Mouse (Mus musculus) ES-E14 (cell line): ENCODE results near the gene Acot7.

Source experiments
- CHD2 ChIP-seq: IDR thresholded peaks from 2 replicates; pipeline ENCODE4 v1.6.1; 2014; ENCODE audit warnings: mild to moderate bottlenecking, low read depth, low read length, inconsistent platforms
- HCFC1 ChIP-seq: IDR thresholded peaks from 2 replicates; pipeline ENCODE4 v1.6.1; 2012; ENCODE audit warnings: low read length, inconsistent platforms, borderline replicate concordance; ENCODE audit not compliant: insufficient read depth
- ZC3H11A ChIP-seq: IDR thresholded peaks from 2 replicates; pipeline ENCODE4 v1.6.1; 2012; ENCODE audit warnings: low read depth, mild to moderate bottlenecking, inconsistent platforms, low read length, borderline replicate concordance
- ZNF384 ChIP-seq: IDR thresholded peaks from 2 replicates; pipeline ENCODE4 v1.6.1; 2012; ENCODE audit warnings: low read depth, low read length, inconsistent platforms

GRCm38 (mm10) chr4:152273191-152273590 lies 95.3 kb downstream of the Acot7 start:
- TF ChIP-seq HCFC1 (no peak), ZC3H11A (no peak), CHD2 (no peak), ZNF384 (no peak)
